Mouse (Mus musculus) cerebellum, adult 2 months (tissue): ENCODE results near the gene Timp2. TPM values are rescaled to one million over a fixed set of nuclear protein-coding genes. Genes with fewer than 3 reads are reported as not detected.
"Not testable (repeated sequence)": the region's sequence is repeated elsewhere in the genome, so short reads cannot be mapped to it uniquely, and the experiment has no call there.

Experiments
- DNase-seq, 2 experiments: peaks; one replicate each; pipeline ENCODE4 v3.0.0; 2021
- H3K27ac ChIP-seq: fragments of 200-500 bp; 2 replicates; pipeline ENCODE4 v1.5.1; 2012; ENCODE audit warnings: low read length, control low read depth, inconsistent platforms; ENCODE audit not compliant: insufficient read depth
- H3K27me3 ChIP-seq: fragments of 200-500 bp; 2 replicates; pipeline ENCODE4 v1.6.1; 2012; ENCODE audit warnings: inconsistent platforms, mild to moderate bottlenecking, low read length, moderate library complexity; ENCODE audit not compliant: control insufficient read depth, insufficient read depth
- H3K4me1 ChIP-seq: fragments of 200-500 bp; 2 replicates; pipeline ENCODE4 v1.6.1; 2011; ENCODE audit warnings: low read length; ENCODE audit not compliant: control insufficient read depth, insufficient read depth
- H3K4me3 ChIP-seq: fragments of 200-500 bp; replicated peaks from 2 replicates; pipeline ENCODE3; 2011; ENCODE audit warnings: mild to moderate bottlenecking, low read depth, low read length, control low read depth; ENCODE audit not compliant: insufficient read depth
- CTCF ChIP-seq: fragments of 200-500 bp; IDR thresholded peaks from 2 replicates; pipeline ENCODE4 v1.5.1; 2011; ENCODE audit warnings: low read depth, mild to moderate bottlenecking, control low read depth, low read length, moderate library complexity, borderline replicate concordance; ENCODE audit not compliant: insufficient read depth
- POLR2A ChIP-seq: fragments of 200-500 bp; IDR thresholded peaks from 2 replicates; pipeline ENCODE4 v1.6.1; 2011; ENCODE audit warnings: low read length, control low read depth, borderline replicate concordance; ENCODE audit not compliant: insufficient read depth
- WGBS: fragments of 180-500 bp; shearing (Covaris S2); methylation state at CpG from one replicate; pipeline ENCODE4 v1.1.7; 2018; 5-methylcytosine and 5-hydroxymethylcytosine counted together
- polyA plus RNA-seq: library from polyadenylated mRNA; depleted of rRNA; stranded (reverse); fragments of >200 nt; gene quantifications from 2 replicates; pipeline ENCODE4 v1.2.3, GENCODE M21; 2012

Timp2 gene
- polyA plus RNA-seq, 1 experiment: 137 TPM

DNA sequence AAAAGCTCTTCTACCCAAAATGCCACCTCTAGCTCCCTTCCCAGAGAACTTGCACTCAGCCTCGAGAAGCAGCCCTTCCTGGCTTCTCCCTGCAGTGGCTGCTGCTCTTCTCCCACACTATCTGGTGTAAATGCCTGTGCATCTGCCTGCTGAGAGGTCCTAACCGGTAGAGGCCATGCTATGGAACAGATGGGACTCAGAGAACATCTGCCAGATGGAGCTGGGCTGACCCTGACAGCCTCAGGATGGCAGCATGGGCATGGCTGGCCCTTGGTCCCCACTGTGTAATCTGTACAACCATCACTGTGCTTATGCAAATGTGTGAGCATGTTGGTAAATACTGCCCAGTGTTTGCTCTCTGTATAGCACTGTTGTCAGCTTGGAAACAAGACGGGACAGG lies 32.9 kb downstream of the Timp2 start:
- no peaks in the 10 kb centered on the region for H3K27me3 ChIP-seq
- WGBS: 39% methylated on average over 3 of the region's 3 CpGs
- H3K4me3 ChIP-seq: no peak overlapping the region
- TF ChIP-seq POLR2A (no peak), CTCF (no peak)
- DNase-seq: no peak
- H3K4me1 ChIP-seq: peaks cover 9% of the 10 kb centered on the region
- no peak overlapping the region for H3K27ac ChIP-seq

DNA sequence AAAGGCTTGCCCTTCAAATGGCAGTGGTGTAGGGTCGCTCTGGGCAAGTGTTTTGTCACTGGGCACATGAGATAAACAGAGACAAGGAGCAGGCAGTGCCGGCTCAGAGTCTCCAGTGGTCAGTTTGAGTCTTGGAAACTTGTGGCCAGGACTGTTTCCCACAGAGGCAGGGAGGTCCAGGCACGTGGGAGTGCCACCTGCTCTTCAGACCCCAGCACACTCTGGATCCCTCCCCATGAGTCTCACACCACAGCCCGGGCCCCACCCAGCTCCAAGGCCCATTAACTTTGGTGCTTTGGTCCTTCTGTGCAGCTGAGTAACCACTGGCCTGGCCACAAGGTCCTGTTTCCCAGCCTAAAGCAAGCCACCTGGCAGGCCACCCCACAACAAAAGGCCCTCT lies 33.6 kb downstream of the Timp2 start:
- no peak for DNase-seq
- WGBS: 79% methylated on average over 4 of the region's 4 CpGs
- no peak for TF ChIP-seq POLR2A
- no peak for TF ChIP-seq CTCF
- no peaks in the 10 kb centered on the region for H3K27me3 ChIP-seq
- peaks cover 3% of the 10 kb centered on the region for H3K4me1 ChIP-seq
- no peak overlapping the region for H3K27ac ChIP-seq
- no peak overlapping the region for H3K4me3 ChIP-seq

DNA sequence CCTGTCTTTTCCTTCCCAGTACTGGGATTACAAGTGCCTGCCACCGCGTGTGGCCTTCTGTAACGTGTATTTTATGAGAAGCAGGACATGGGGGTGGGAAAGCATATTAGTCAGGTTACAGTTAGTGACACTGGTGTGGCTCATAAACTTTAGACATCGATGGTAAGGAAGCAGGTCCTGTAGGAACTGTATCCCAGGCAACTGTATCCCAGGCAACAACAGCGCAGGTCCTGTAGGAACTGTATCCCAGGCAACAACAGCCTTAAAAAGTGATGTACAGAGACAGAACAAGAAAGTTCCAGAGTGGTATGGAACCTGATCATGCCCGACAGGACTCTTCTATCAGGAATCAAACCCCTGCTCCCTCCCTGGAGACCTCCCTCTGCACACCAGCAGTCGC lies 34.0 kb downstream of the Timp2 start:
- no peaks in the 10 kb centered on the region for H3K27me3 ChIP-seq

GRCm38 (mm10) chr11:118318678-118319077 lies 36.9 kb downstream of the Timp2 start:
- TF ChIP-seq CTCF (peak; percentile 51; the same call in 1 of the 2 replicates), POLR2A (no peak)
- Histone ChIP-seq H3K4me1 (no peaks in the 10 kb centered on the region), H3K27ac (no peak overlapping the region), H3K27me3 (no peaks in the 10 kb centered on the region), H3K4me3 (no peak overlapping the region)
- WGBS: 72% methylated on average over 5 of the region's 5 CpGs
- DNase-seq: no peak

More for the DNA sequence above, 34.0 kb downstream of the Timp2 start:
- Histone ChIP-seq H3K4me1 (0 out of 2 replicates have a peak, but pooled peaks cover under 1% of the 10 kb centered on the region), H3K27ac (no peak overlapping the region), H3K4me3 (no peak overlapping the region)
- TF ChIP-seq CTCF (no peak), POLR2A (no peak)
- 79% methylated on average over 7 of the region's 7 CpGs for WGBS
- DNase-seq: no peak

- no peak overlapping the region for H3K27ac ChIP-seq
- TF ChIP-seq POLR2A (no peak), CTCF (peak; percentile 94)
- DNase-seq: peak; percentile 54 to 64
- WGBS: 22% methylated on average over 7 of the region's 7 CpGs
- no peaks in the 10 kb centered on the region for H3K4me1 ChIP-seq
- H3K27me3 ChIP-seq: no peaks in the 10 kb centered on the region
- H3K4me3 ChIP-seq: no peak overlapping the region
These were observed 38.4 kb downstream of the Timp2 start for GRCm38 (mm10) chr11:118317129-118317528.

DNA sequence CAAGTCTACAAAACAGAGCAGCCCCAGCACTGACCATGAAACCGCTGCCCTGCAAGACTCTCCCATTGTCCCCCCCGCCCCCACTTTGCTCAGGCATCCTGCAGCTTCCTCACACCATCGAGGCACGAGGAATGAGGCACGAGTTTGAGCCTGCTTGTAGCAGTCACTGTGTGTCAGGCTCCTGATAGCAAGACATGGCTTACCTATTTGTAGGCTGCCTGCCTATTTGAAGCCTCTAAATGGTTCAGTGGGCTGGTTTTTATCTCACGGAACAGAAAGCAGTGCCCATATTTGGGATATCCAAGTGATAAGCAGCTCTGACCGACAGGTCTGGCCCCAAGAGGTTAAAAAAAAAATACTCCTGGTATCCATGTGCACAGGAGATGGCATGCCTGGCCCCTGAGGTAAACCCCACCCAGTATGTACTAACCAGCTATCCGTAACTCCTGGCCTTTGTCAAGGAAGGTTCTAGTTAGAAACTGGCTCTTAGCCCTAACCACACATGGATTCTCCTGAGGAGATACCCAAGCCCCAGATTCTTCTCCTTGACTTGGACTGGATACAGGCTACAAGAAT lies 39.2 kb downstream of the Timp2 start:
- TF ChIP-seq CTCF (no peak), POLR2A (no peak)
- 86% methylated on average over 8 of the region's 8 CpGs for WGBS
- no peaks in the 10 kb centered on the region for H3K27me3 ChIP-seq
- DNase-seq: no peak
- H3K4me1 ChIP-seq: no peaks in the 10 kb centered on the region
- H3K27ac ChIP-seq: no peak overlapping the region
- H3K4me3 ChIP-seq: no peak overlapping the region

DNA sequence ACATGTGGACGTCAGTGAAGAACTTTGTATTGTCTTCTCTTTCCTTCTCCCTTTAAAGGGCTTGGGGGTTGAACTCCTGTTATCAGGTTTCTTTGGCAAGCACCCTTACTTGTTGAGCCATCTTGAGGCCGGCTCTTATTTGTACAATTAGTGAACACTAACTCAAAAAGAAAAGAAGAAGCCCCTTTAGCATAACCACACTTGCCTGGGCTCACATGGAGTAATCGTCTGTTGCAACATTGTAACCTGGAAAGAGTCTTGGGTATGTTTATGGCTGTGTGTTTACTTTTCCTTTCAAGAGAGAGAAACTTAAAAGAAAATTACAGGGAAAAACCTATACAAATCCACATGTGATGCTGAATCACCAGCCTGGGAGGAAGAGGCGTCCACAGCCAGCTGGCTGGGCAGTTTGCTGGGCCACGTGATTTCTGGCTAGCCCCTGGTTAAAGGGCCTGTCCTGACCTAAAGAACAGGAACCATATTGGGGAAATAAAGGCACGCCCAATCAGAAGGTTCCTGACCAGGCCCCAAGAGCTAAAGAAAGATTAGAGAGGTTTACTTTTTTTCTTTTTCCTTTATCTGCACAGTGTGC lies 43.3 kb downstream of the Timp2 start:
- no peak overlapping the region for H3K4me3 ChIP-seq
- no peak overlapping the region for H3K27ac ChIP-seq
- TF ChIP-seq CTCF (no peak), POLR2A (no peak)
- no peaks in the 10 kb centered on the region for H3K27me3 ChIP-seq
- no peaks in the 10 kb centered on the region for H3K4me1 ChIP-seq
- DNase-seq: no peak
- 81% methylated on average over 6 of the region's 6 CpGs for WGBS

DNA sequence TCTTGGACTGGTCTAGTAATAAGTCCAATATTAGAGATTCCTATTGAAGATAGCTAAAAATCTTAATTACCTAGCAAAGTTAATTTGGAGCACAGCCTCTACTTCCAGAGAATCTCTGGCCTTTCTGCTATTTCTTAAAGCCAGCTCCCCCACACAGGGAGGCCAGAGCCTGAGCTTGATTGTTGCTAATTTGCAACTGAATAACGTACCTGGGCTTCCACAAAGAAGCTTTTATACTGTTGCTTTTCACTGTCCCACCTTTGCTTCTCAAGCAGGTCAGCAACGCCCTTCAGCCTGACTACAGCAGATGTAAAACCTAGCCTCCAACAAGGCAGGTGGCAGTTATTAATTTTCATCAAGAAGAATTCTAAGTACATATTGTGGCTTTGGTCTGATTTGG lies 47.6 kb downstream of the Timp2 start:
- WGBS: 79% methylated on average over 2 of the region's 2 CpGs

GRCm38 (mm10) chr11:118303959-118304358 lies 51.6 kb downstream of the Timp2 start:
- not testable (repeated sequence) for H3K27me3 ChIP-seq, DNase-seq, H3K27ac ChIP-seq, H3K4me3 ChIP-seq, H3K4me1 ChIP-seq
- 92% methylated on average over 4 of the region's 4 CpGs for WGBS

More for the DNA sequence above, 47.6 kb downstream of the Timp2 start:
- H3K4me3 ChIP-seq, H3K27me3 ChIP-seq, DNase-seq, H3K4me1 ChIP-seq, H3K27ac ChIP-seq: not testable (repeated sequence)
